Mouse (Mus musculus): ENCODE results near the gene Dtx2. TPM values are rescaled to one million over a fixed set of nuclear protein-coding genes. Genes with fewer than 3 reads are reported as not detected.
A peak's percentile ranks its signal among the peaks of the same experiment; 100 is the strongest.

Dtx2 gene
- total and polyA plus RNA-seq, 3 experiments, result 11.9 to 17.2 TPM; not detected in 1

- H3K4me3 ChIP-seq (ENCODE audit: control insufficient read depth in 1 of 2, insufficient read depth in 1 of 2, low read depth in 2 of 2, low read length in 2 of 2), result no peak overlapping the region; a peak in 1 of 4 replicates
- peaks cover 0 to 10% of the 10 kb centered on the region in 2 experiments; a peak in 2 of 4 replicates for H3K4me1 ChIP-seq (ENCODE audit: control insufficient read depth in 1 of 2, insufficient read depth in 2 of 2, low read length in 2 of 2)
- peak overlapping the region; percentile 72 for H3K27ac ChIP-seq (ENCODE audit: control insufficient read depth, low read depth, low read length)
- no peaks in the 10 kb centered on the region for H3K9me3 ChIP-seq (replicated peaks; ENCODE audit: insufficient read depth, low read length)
- peak overlapping the region; percentile 59 for H3K9ac ChIP-seq (ENCODE audit: control insufficient read depth, low read depth, low read length, poor library complexity, severe bottlenecking)
- 0 out of 2 replicates have a peak, but pooled peaks have one; percentile 27 for TF ChIP-seq ELF1 (IDR thresholded peaks at IDR 0.05; ENCODE audit: low read depth, low read length)
- TF ChIP-seq EP300 (IDR thresholded peaks at IDR 0.05; ENCODE audit: low read depth in 1 of 2, low read length in 2 of 2), result 0 out of 4 replicates have a peak, but pooled peaks of 1 of the 2 experiments have one; percentile 22
- TF ChIP-seq POLR2A (IDR thresholded peaks at IDR 0.05; ENCODE audit: control insufficient read depth in 1 of 2, insufficient read depth in 1 of 2, low read depth in 1 of 2, low read length in 2 of 2, poor library complexity in 1 of 2), result peak in 1 of 2 experiments; percentile 45; a peak in 1 of 4 replicates
- TF ChIP-seq ZC3H11A (IDR thresholded peaks at IDR 0.05; ENCODE audit: low read depth, low read length), result no peak
- 0 out of 2 replicates have a peak, but pooled peaks have one; percentile 21 for TF ChIP-seq MAX (IDR thresholded peaks at IDR 0.05; ENCODE audit: low read length)
- peak; percentile 22; the same call in 1 of the 2 replicates for TF ChIP-seq HCFC1 (IDR thresholded peaks at IDR 0.05; ENCODE audit: low read depth, low read length)
- no peak for TF ChIP-seq TAL1 (IDR thresholded peaks at IDR 0.05; ENCODE audit: low read length)
- peak; percentile 63; the same call in 1 of the 2 replicates for TF ChIP-seq TBP (IDR thresholded peaks at IDR 0.05; ENCODE audit: low read depth, low read length)
- no peaks in the 10 kb centered on the region; the same call in 1 of the 2 replicates for H3K79me2 ChIP-seq (ENCODE audit: control insufficient read depth, insufficient read depth, low read length, poor library complexity)
- peaks cover 0 to 5% of the 10 kb centered on the region in 2 experiments; a peak in 2 of 4 replicates for H3K36me3 ChIP-seq (ENCODE audit: control insufficient read depth in 1 of 2, insufficient read depth in 2 of 2, low read length in 2 of 2)
- DNase-seq (ENCODE audit: low read depth, low spot score), result peak; percentile 81
- no peaks in the 10 kb centered on the region for H3K27me3 ChIP-seq (ENCODE audit: control insufficient read depth in 1 of 2, insufficient read depth in 2 of 2, low read length in 2 of 2)
Observed at GRCm38 (mm10) chr5:135990601-135991000, 4.0 kb upstream of the Dtx2 start.

DNA sequence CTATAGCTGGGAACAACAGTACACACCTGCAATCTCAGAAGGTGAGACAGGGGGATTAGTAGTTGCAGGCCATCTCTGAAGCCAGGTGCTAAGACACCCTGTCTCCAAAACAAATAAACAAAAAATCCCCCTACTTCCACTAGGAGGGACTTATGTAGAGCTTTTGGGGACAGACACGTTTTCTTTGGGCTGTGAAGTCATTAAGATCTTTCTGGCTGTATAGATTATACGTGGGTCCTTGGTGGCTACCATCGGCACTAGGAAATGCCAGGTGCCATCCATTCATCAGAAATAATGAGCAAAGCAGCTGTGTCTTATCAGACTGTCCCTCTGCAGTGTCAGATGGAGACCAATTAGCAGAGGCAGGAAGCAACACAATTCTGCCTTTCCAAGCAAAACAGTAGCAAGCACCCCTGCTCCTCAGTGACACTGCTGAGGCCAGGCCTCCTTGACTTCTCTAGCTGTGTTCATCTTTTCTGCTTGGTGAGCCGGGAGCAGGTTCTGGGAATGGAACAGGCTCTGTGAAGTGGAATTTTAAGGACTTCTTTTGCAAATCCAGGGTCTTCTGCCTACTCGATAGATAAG is 1.1 kb upstream of the Dtx2 start:
- peaks cover 5 to 6% of the 10 kb centered on the region in 2 experiments for H3K36me3 ChIP-seq (ENCODE audit: control insufficient read depth in 1 of 2, insufficient read depth in 2 of 2, low read length in 2 of 2)
- H3K27ac ChIP-seq (ENCODE audit: control insufficient read depth, low read depth, low read length), result no peak overlapping the region
- H3K4me1 ChIP-seq (ENCODE audit: control insufficient read depth in 1 of 2, insufficient read depth in 2 of 2, low read length in 2 of 2), result peaks cover 0 to 14% of the 10 kb centered on the region in 2 experiments; a peak in 2 of 4 replicates
- H3K9me3 ChIP-seq (replicated peaks; ENCODE audit: insufficient read depth, low read length), result no peaks in the 10 kb centered on the region
- H3K79me2 ChIP-seq (ENCODE audit: control insufficient read depth, insufficient read depth, low read length, poor library complexity), result no peaks in the 10 kb centered on the region; the same call in 1 of the 2 replicates
- H3K9ac ChIP-seq (ENCODE audit: control insufficient read depth, low read depth, low read length, poor library complexity, severe bottlenecking), result no peak overlapping the region
- no peak for TF ChIP-seq CHD1 (IDR thresholded peaks at IDR 0.05; ENCODE audit: low read depth, low read length)
- no peak for TF ChIP-seq POLR2AphosphoS2 (IDR thresholded peaks at IDR 0.05; ENCODE audit: low read length)
- TF ChIP-seq HCFC1 (IDR thresholded peaks at IDR 0.05; ENCODE audit: low read depth, low read length), result no peak
- no peaks in the 10 kb centered on the region for H3K27me3 ChIP-seq (ENCODE audit: control insufficient read depth in 1 of 2, insufficient read depth in 2 of 2, low read length in 2 of 2)
- no peak for DNase-seq (ENCODE audit: low read depth, low spot score)
- no peak overlapping the region for H3K4me3 ChIP-seq (ENCODE audit: control insufficient read depth in 1 of 2, insufficient read depth in 1 of 2, low read depth in 2 of 2, low read length in 2 of 2)

DNA sequence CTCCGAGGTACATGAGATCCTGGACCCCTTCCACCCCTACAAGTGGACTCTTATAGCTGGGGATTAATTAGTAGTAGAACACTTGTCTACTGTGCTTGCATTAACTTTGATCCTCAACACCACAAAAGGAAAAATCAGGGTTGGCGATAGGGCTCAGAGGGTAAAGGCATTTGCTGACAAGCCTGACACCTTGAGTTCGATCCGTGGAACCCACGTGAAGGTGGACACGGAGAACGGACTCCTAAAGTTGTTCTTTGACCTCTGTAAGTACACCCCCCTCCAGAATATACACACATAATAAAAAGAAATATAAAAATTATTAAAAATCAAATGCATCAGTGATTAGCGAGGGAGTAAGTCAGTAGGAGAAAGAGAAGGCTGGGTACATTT is 270 bp upstream of the Dtx2 start:
- Histone ChIP-seq H3K9me3 (replicated peaks; ENCODE audit: insufficient read depth, low read length) (no peaks in the 10 kb centered on the region), H3K27me3 (ENCODE audit: control insufficient read depth in 1 of 2, insufficient read depth in 2 of 2, low read length in 2 of 2) (no peaks in the 10 kb centered on the region), H3K4me3 (ENCODE audit: control insufficient read depth in 1 of 2, insufficient read depth in 1 of 2, low read depth in 2 of 2, low read length in 2 of 2) (no peak overlapping the region), H3K79me2 (ENCODE audit: control insufficient read depth, insufficient read depth, low read length, poor library complexity) (no peaks in the 10 kb centered on the region; the same call in 1 of the 2 replicates), H3K36me3 (ENCODE audit: control insufficient read depth in 1 of 2, insufficient read depth in 2 of 2, low read length in 2 of 2) (peaks cover 5 to 6% of the 10 kb centered on the region in 2 experiments), H3K4me1 (ENCODE audit: control insufficient read depth in 1 of 2, insufficient read depth in 2 of 2, low read length in 2 of 2) (peaks cover 0 to 14% of the 10 kb centered on the region in 2 experiments; a peak in 2 of 4 replicates), H3K9ac (ENCODE audit: control insufficient read depth, low read depth, low read length, poor library complexity, severe bottlenecking) (no peak overlapping the region), H3K27ac (ENCODE audit: control insufficient read depth, low read depth, low read length) (no peak overlapping the region)
- no peak for TF ChIP-seq E2F4 (IDR thresholded peaks at IDR 0.05; ENCODE audit: borderline replicate concordance, low read depth, low read length)
- TF ChIP-seq RCOR1 (IDR thresholded peaks at IDR 0.05; ENCODE audit: low read depth, low read length), result no peak
- no peak for TF ChIP-seq UBTF (IDR thresholded peaks at IDR 0.05; ENCODE audit: borderline replicate concordance, insufficient read depth, low read depth, low read length)
- no peak for TF ChIP-seq GATA1 (IDR thresholded peaks at IDR 0.05; ENCODE audit: low read depth, low read length)
- no peak for TF ChIP-seq TBP (IDR thresholded peaks at IDR 0.05; ENCODE audit: low read depth, low read length)
- TF ChIP-seq MYB (IDR thresholded peaks at IDR 0.05; ENCODE audit: low read depth, low read length), result no peak
- no peak for TF ChIP-seq GABPA (IDR thresholded peaks at IDR 0.05; ENCODE audit: low read depth, low read length)
- no peak for TF ChIP-seq MAX (IDR thresholded peaks at IDR 0.05; ENCODE audit: low read length)
- no peak for TF ChIP-seq ELF1 (IDR thresholded peaks at IDR 0.05; ENCODE audit: low read depth, low read length)
- no peak for TF ChIP-seq ZC3H11A (IDR thresholded peaks at IDR 0.05; ENCODE audit: low read depth, low read length)
- DNase-seq (ENCODE audit: low read depth, low spot score), result no peak

Data from MEL (cell line).